Mouse (Mus musculus) lung, postnatal 4 days (tissue): Measurements from ENCODE around the gene A230050P20Rik.
"Not testable (repeated sequence)": the region's sequence is repeated elsewhere in the genome, so short reads cannot be mapped to it uniquely, and the experiment has no call there.

ENCODE experiments used
- DNase-seq, 2 experiments: peaks; one replicate each; pipeline ENCODE4 v3.0.0; 2021

The A230050P20Rik gene

GRCm38 (mm10) chr9:20868448-20869001 is at the start of gene A230050P20Rik:
Gene A230050P20Rik (plus strand): TSS chr9:20868642.
- DNase-seq, result peak; percentile 73 to 83

GRCm38 (mm10) chr9:20820001-20820400 is 48.4 kb upstream of the A230050P20Rik start:
- DNase-seq, result no peak

DNA sequence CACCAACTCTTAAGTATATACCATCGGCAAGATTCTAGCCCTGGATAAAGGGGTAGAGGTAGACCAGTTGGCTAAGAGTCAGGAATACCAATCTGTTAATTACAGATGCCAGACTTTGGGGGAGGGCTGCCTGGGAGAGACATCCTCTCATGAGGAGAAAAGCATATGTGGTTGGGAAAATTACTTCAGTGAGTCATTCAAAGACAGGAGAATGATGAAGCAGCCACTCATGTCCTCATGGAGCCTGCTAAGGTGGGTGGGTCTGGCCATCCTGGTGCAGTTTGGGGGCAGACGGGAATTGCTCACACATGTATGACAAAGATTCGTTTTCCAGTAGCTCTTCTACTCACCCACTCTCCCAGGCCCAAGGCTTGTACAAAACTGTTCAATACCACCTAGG is 45.6 kb upstream of the A230050P20Rik start:
- no peak for DNase-seq

GRCm38 (mm10) chr9:20825781-20826180 is 42.7 kb upstream of the A230050P20Rik start:
- DNase-seq, result peak; percentile 8 to 30

GRCm38 (mm10) chr9:20828127-20828526 is 40.3 kb upstream of the A230050P20Rik start:
- DNase-seq, result no peak

- peak; percentile 93 to 96 for DNase-seq
Measured at GRCm38 (mm10) chr9:20830901-20831643, 37.4 kb upstream of the A230050P20Rik start.

GRCm38 (mm10) chr9:20834881-20835280 is 33.6 kb upstream of the A230050P20Rik start:
- DNase-seq, result no peak

DNA sequence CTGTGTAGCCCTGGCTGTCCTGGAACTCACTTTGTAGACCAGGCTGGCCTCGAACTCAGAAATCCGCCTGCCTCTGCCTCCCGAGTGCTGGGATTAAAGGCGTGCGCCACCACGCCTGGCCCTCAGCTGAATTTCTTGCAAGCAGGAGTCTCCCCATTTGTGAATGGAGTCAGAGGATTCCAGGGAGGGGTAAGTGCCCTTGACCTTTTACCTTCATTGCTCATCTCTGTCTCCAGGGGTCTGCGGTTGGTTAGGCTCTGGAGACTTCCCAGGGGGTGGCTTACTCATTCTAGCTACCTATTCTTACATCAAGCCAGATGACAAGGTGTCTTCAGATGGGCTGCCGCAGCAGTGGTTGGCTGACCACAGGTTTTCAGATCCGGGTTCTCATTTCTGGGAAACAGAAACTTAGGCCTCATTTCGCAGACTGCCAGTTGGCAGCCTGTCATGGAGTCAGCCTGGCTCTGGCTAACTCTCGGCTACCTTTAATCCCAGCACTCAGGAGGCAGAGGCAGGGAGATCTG is 32.9 kb upstream of the A230050P20Rik start:
- DNase-seq, result not testable (repeated sequence)

GRCm38 (mm10) chr9:20837184-20837947 is 31.1 kb upstream of the A230050P20Rik start:
- no peak for DNase-seq

DNA sequence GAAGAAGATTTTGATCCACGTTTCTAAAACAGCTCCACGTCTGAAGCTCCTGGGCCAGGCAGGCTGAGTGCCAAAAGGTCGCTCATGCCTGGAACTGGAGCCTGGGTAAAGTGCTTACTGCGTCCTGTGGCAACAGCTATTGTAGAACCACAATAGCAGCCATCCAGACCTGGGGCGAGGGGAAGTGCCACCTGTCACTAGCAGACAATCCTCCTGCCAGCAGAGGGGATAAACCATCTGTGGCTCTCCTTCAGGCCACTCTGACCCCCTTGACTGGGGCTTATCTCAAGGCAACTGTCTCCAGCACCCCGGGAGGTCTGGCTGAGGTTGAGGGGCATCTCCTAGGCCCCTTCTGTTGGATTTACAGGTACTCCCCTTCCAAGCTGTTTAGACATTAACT is 29.5 kb upstream of the A230050P20Rik start:
- no peak for DNase-seq

- DNase-seq, result no peak
Measured at GRCm38 (mm10) chr9:20842211-20842610, 26.2 kb upstream of the A230050P20Rik start.

- peak in 1 of 2 experiments; percentile 12 for DNase-seq
Measured at GRCm38 (mm10) chr9:20842670-20843069, 25.8 kb upstream of the A230050P20Rik start.

DNA sequence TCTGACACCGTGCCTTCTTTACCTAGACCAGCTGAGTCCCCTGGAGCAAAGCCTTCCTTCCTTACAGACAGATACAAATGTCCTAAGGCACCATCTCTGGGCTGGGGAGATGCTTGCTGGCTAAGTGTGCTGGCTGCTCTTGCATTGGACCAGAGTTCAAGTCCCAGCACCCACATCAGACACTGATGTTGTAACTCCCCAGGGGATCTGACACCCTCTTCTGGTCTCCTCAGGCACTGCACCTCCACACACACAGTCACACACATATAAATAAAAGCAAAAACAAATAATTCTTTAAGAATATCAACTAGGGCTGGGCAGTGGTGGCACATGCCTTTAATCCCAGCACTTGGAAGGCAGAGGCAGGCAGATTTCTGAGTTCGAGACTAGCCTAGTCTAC is 18.3 kb upstream of the A230050P20Rik start:
- DNase-seq, result no peak

- peak; percentile 31 to 62 for DNase-seq
Measured at GRCm38 (mm10) chr9:20857131-20857530, 11.3 kb upstream of the A230050P20Rik start.

DNA sequence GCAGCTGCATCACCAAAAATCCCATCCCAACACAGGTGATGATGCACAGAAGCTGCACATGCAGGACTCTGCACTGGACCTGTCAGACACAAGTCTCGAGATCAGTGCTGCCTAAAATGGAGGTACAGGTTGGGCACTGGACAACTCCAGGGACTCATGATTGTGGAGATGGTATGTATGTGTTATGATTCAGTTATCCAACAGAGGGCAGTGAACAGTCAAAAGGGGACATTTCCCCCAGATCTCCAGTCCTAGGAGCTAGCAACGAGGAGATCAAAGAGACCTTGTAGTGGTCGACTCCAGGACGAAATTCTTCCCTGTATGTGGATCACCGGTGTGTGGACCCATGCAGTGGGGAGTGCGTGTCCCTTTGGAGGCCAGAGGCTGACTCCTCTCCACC is 8.5 kb upstream of the A230050P20Rik start:
- DNase-seq, result no peak

GRCm38 (mm10) chr9:20861821-20862220 is 6.6 kb upstream of the A230050P20Rik start:
- DNase-seq, result peak; percentile 30 to 40

DNA sequence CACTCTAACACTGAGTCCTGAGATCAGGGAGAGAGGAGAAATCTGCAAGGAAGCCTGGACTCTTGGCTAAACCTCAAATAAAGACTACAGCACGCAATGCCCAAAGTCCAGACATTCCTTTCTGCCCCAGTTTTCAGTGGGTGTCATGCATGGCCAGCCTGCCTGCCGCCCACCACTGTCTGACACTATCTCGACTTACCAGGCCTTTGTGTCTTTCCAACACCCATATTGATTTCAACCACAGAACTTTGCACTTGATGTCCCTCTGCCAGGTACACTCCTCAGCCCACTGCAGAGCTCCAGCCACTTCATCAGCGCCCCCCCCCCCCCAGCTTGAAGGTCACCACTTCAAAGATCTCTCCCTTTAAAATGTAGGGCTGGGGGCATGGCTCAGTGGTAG is 6.2 kb upstream of the A230050P20Rik start:
- no peak for DNase-seq

DNA sequence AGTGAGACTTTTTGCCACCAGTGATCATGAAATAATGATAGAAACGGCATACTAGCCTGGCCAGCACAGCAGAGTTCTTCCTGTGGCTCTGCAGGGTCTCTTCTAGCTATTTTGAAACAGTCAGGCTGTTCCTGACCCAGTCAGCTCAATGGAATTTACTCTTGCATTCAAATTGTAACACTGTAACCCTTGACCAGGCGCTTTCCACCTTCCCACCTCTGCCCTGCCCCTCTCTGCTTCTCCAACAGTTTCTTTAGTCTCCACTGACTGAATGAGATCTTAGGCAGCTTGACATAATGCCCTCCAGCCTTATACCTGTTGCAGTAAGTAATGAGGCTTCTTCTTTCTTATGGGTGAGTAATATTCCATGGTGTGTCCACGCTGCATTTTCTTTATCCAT is 1.6 kb upstream of the A230050P20Rik start:
- DNase-seq, result no peak

DNA sequence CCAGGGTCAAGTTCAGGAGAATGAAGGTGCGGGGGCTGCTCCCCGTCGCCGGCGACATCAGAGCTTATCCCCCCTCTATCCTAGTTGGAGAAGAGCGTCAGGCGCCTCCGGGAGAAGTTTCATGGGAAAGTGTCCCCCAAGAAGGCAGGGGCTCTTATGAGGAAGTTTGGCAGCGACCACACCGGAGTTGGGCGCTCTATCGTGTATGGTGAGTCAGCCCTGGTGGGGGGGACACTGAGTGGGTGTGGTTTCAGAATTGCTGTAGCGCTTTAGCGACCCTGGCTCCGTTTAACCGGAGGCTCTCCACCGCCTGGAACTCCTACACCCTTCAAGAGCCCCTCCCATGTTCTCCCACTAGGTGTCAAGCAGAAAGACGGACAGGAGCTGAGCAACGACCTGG is 804 bp downstream of the A230050P20Rik start:
- peak; percentile 29 to 33 for DNase-seq

DNA sequence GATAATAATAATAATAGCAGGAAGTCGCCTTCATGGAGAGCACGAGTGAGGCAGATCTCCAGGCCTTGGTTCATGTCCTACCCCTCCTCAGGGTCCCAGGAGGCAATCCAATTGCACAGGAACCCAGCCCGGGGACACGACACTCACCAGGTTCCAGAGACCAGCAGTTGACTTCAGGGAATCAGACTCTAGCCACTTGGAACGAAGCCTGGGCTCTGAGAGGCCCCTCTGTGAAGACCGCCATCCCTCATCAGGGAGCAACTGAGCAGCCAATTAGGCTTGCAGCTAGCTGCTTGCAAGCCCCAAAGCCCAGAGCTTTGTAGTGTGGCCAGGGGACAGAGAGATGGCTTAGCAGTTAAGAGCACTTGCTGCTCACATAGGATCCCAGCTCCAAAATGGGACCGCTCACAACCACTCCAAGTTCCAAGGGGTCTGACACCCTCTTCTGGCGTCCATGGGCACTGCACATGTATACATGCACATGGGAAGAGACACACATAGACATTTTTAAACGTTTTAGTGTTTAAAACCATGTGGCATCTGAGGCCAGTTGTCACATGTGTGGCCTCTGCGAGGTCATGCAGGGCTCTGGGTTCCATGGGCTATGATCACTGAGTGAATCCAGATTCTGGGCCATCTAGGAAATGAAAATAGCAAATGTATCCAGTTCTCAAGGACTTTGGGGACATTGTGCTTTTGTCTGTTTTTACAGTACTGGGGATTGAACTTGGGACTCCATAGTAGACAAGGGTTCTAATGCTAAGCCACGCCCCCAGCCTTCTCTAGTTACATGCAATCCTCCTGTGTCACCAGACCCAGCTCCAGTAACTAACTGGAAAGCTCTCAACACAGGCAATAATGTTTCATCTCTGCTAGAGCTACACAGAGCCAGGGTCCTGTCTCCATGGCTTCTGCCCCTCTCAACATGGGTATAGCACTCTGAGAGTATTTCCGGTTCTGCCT is 2.0 kb downstream of the A230050P20Rik start:
- no peak for DNase-seq

GRCm38 (mm10) chr9:20872991-20873390 is 4.5 kb downstream of the A230050P20Rik start:
- no peak for DNase-seq

GRCm38 (mm10) chr9:20873521-20873920 is 5.1 kb downstream of the A230050P20Rik start:
- no peak for DNase-seq
